Mouse (Mus musculus) limb, embryonic 13.5 days (tissue): ENCODE results near the gene Usp50. TPM values are rescaled to one million over a fixed set of nuclear protein-coding genes. Genes with fewer than 3 reads are reported as not detected.

Experiments used
- ATAC-seq: fragments of 200-750 bp; cut with Nextera tagmentation; 2 replicates; pipeline ENCODE4 v1.8.0; 2017; ENCODE audit warnings: low read depth, moderate number of reproducible peaks, moderate TSS enrichment; ENCODE audit not compliant: low FRiP score
- H3K27ac ChIP-seq: fragments of 300-500 bp; sonication (generic); 2 replicates; pipeline ENCODE4 v1.5.1; 2015; ENCODE audit warnings: inconsistent platforms, mild to moderate bottlenecking, moderate library complexity
- H3K27me3 ChIP-seq: fragments of 300-500 bp; sonication (generic); 2 replicates; pipeline ENCODE4 v1.6.1; 2015; ENCODE audit warnings: mild to moderate bottlenecking, inconsistent platforms
- H3K36me3 ChIP-seq: fragments of 300-500 bp; sonication (generic); 2 replicates; pipeline ENCODE4 v1.6.1; 2015; ENCODE audit warnings: inconsistent platforms, mild to moderate bottlenecking, moderate library complexity
- H3K4me1 ChIP-seq: fragments of 300-500 bp; sonication (generic); 2 replicates; pipeline ENCODE4 v1.6.1; 2015; ENCODE audit warnings: inconsistent platforms
- H3K4me2 ChIP-seq: fragments of 300-500 bp; sonication (generic); replicated peaks from 2 replicates; pipeline ENCODE4 v1.6.1; 2015; ENCODE audit warnings: inconsistent platforms, mild to moderate bottlenecking, moderate library complexity
- H3K4me3 ChIP-seq: fragments of 300-500 bp; sonication (generic); 2 replicates; pipeline ENCODE4 v1.5.1; 2015; ENCODE audit warnings: moderate library complexity, mild to moderate bottlenecking, inconsistent platforms
- H3K9ac ChIP-seq: fragments of 300-500 bp; sonication (generic); 2 replicates; pipeline ENCODE4 v1.6.1; 2015; ENCODE audit warnings: mild to moderate bottlenecking, inconsistent platforms
- H3K9me3 ChIP-seq: fragments of 300-500 bp; sonication (generic); 2 replicates; pipeline ENCODE4 v1.6.1; 2016; ENCODE audit warnings: inconsistent platforms
- WGBS: fragments of 180-500 bp; shearing (Covaris S2); methylation state at CpG from one replicate; pipeline ENCODE4 v1.1.7; 2015; 5-methylcytosine and 5-hydroxymethylcytosine counted together
- polyA plus RNA-seq: library from polyadenylated mRNA; unstranded; fragments of >200 nt; fragmentation: Nextera tagmentation; extraction: Ambion mirVana; gene quantifications from 2 replicates; pipeline ENCODE4 v1.2.1, GENCODE M21; 2015

Gene Usp50
- polyA plus RNA-seq = 2.6 and 2.8 TPM in 2 replicates

DNA sequence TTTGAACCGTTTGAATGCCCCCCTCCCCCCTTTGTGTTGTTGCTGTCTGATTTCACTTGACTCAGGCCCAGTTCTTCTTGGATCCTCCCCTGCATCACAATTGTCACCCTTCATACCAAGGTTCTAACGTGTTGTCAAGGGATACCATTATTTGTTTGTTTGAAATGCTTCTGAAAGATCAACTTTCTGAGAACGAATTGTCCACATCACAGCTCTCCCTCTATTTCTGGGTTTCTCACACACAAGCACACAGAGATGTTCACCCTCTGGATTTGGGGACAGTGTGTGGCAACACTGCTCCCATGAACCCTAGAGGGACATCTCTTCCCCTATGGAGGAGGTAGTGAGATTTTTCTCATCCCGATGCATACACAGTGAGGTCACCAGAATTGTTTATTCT is at the start of gene Usp50:
Gene Usp50, minus strand, starts transcription at position 101 of the 400 bp plus-strand sequence.
- no peaks in the 10 kb centered on the region for H3K9me3 ChIP-seq
- peaks cover 9% of the 10 kb centered on the region; the same call in 1 of the 2 replicates for H3K4me1 ChIP-seq
- ATAC-seq = no peak
- no peaks in the 10 kb centered on the region for H3K36me3 ChIP-seq
- 69% methylated on average over 4 of the region's 4 CpGs for WGBS
- no peak within 1 kb of the TSS for H3K27ac ChIP-seq
- H3K4me2 ChIP-seq = no peak within 1 kb of the TSS
- H3K9ac ChIP-seq = no peak within 1 kb of the TSS
- H3K4me3 ChIP-seq = no peak within 1 kb of the TSS
- H3K27me3 ChIP-seq = no peaks in the 10 kb centered on the region

DNA sequence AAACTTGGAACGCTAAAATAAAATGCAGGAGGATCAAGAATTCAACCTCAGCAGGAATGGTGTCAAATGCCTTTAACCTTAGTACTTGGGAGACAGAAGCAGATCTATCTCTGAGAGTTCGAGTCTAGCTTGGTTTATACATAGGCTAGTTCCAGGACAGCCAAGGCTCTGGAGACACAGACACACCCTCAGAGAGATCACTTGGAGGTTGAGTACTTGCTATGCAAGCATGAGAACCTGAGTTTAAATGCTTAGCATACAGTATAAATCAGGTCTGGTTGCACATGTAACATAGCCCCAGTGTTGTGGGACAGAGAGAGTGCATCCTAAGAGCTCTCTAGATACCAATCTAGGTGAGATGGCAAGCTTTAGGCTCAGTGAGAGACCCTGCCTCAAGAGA is 34.1 kb upstream of the Usp50 start:
- H3K36me3 ChIP-seq = peaks cover 51% of the 10 kb centered on the region
- H3K27ac ChIP-seq = no peak overlapping the region
- ATAC-seq = no peak
- H3K4me1 ChIP-seq = no peaks in the 10 kb centered on the region
- H3K9ac ChIP-seq = no peak overlapping the region
- no peak overlapping the region for H3K4me2 ChIP-seq
- H3K4me3 ChIP-seq = no peak overlapping the region
- no peaks in the 10 kb centered on the region for H3K27me3 ChIP-seq
- WGBS = 77% methylated on average over 2 of the region's 2 CpGs
- no peaks in the 10 kb centered on the region for H3K9me3 ChIP-seq

DNA sequence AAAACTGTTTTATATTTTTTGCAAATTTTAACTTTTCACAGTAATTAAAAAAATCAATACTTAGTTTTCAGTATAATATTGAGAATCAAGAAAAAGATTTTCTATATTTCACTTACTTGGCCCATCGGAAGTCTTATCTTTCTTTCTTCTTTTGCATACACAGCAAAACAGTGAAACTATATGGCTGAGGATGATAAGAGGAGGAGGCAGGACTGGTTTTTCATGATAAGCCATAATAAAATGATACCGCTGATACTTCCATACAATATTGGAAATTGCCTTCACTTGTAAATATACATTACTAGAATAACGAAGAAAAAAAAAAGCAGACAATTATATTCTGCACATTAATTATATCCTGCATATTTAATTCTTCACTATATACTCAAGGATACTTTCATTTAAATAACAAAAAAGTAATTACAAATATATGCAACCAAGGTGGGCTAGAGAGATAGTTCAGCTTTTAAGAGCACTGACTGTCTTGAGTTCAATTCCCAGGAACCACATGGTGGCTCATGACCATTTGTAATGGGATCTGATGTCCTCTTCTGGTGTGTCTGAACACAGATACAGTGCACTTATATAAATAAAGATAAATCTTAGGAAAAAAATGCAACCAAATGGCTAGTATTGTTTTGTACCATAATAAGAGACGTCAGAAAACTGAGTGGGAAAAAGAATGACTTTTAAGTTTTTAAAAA is 33.5 kb upstream of the Usp50 start:
- 93% methylated on average over 4 of the region's 4 CpGs for WGBS
- no peaks in the 10 kb centered on the region for H3K4me1 ChIP-seq
- H3K9me3 ChIP-seq = no peaks in the 10 kb centered on the region
- H3K36me3 ChIP-seq = peaks cover 54% of the 10 kb centered on the region
- no peak overlapping the region for H3K9ac ChIP-seq
- no peak overlapping the region for H3K27ac ChIP-seq
- no peak for ATAC-seq
- no peaks in the 10 kb centered on the region for H3K27me3 ChIP-seq
- H3K4me3 ChIP-seq = no peak overlapping the region
- H3K4me2 ChIP-seq = no peak overlapping the region

GRCm38 (mm10) chr2:126815822-126816221 is 32.6 kb upstream of the Usp50 start:
- H3K36me3 ChIP-seq = peaks cover 60% of the 10 kb centered on the region
- ATAC-seq = no peak

DNA sequence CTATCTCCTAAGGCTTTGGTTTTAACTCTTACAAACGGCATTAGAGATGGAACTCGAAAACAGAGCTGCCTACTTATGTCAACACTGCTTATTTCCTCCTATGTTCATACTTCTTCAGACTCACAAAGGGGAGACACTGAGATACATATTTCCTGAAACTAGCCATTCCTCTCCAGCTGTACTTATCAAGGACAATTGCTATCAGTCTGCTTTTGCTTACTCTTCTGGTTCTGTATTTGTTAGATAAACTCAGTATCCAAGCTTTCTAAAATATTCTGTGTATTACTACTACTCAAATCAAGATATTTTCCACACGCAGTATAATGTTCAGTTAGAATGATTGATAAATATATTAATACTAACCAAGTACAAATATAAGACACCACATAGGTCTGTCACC is 18.7 kb upstream of the Usp50 start:
- H3K4me3 ChIP-seq = no peak overlapping the region
- ATAC-seq = no peak
- no peak overlapping the region for H3K4me2 ChIP-seq
- H3K27ac ChIP-seq = no peak overlapping the region
- WGBS = 91% methylated on average over 3 of the region's 3 CpGs
- no peak overlapping the region for H3K9ac ChIP-seq
- no peaks in the 10 kb centered on the region for H3K27me3 ChIP-seq
- peaks cover 74% of the 10 kb centered on the region for H3K36me3 ChIP-seq
- H3K4me1 ChIP-seq = no peaks in the 10 kb centered on the region
- no peaks in the 10 kb centered on the region for H3K9me3 ChIP-seq

More at GRCm38 (mm10) chr2:126815822-126816221, 32.6 kb upstream of the Usp50 start:
- no peaks in the 10 kb centered on the region for H3K9me3 ChIP-seq
- no peak overlapping the region for H3K4me2 ChIP-seq
- no peaks in the 10 kb centered on the region for H3K27me3 ChIP-seq
- WGBS = 67% methylated on average over 1 of the region's 1 CpGs
- no peak overlapping the region for H3K9ac ChIP-seq
- H3K27ac ChIP-seq = no peak overlapping the region
- no peaks in the 10 kb centered on the region for H3K4me1 ChIP-seq
- H3K4me3 ChIP-seq = no peak overlapping the region

GRCm38 (mm10) chr2:126798455-126798854 is 15.2 kb upstream of the Usp50 start:
- no peak overlapping the region; the same call in 1 of the 2 replicates for H3K27ac ChIP-seq
- H3K36me3 ChIP-seq = peaks cover 70% of the 10 kb centered on the region

GRCm38 (mm10) chr2:126795708-126796107 is 12.4 kb upstream of the Usp50 start:
- Histone ChIP-seq H3K36me3 (peaks cover 74% of the 10 kb centered on the region), H3K9ac (no peak overlapping the region), H3K4me2 (no peak overlapping the region), H3K27ac (no peak overlapping the region), H3K4me3 (no peak overlapping the region), H3K27me3 (no peaks in the 10 kb centered on the region), H3K4me1 (no peaks in the 10 kb centered on the region), H3K9me3 (no peaks in the 10 kb centered on the region)
- 78% methylated on average over 3 of the region's 3 CpGs for WGBS
- ATAC-seq = no peak

More at GRCm38 (mm10) chr2:126798455-126798854, 15.2 kb upstream of the Usp50 start:
- Histone ChIP-seq H3K9me3 (no peaks in the 10 kb centered on the region), H3K4me1 (no peaks in the 10 kb centered on the region), H3K27me3 (no peaks in the 10 kb centered on the region), H3K4me3 (no peak overlapping the region), H3K4me2 (no peak overlapping the region), H3K9ac (no peak overlapping the region)
- WGBS = 81% methylated on average over 5 of the region's 5 CpGs
- ATAC-seq = no peak

GRCm38 (mm10) chr2:126792611-126793010 is 9.3 kb upstream of the Usp50 start:
- peaks cover 4% of the 10 kb centered on the region; the same call in 1 of the 2 replicates for H3K4me1 ChIP-seq
- H3K9me3 ChIP-seq = no peaks in the 10 kb centered on the region
- ATAC-seq = no peak
- H3K36me3 ChIP-seq = peaks cover 57% of the 10 kb centered on the region
- H3K4me2 ChIP-seq = no peak overlapping the region
- no peak overlapping the region for H3K27ac ChIP-seq
- 72% methylated on average over 5 of the region's 5 CpGs for WGBS
- no peak overlapping the region for H3K4me3 ChIP-seq
- no peak overlapping the region for H3K9ac ChIP-seq
- H3K27me3 ChIP-seq = no peaks in the 10 kb centered on the region

DNA sequence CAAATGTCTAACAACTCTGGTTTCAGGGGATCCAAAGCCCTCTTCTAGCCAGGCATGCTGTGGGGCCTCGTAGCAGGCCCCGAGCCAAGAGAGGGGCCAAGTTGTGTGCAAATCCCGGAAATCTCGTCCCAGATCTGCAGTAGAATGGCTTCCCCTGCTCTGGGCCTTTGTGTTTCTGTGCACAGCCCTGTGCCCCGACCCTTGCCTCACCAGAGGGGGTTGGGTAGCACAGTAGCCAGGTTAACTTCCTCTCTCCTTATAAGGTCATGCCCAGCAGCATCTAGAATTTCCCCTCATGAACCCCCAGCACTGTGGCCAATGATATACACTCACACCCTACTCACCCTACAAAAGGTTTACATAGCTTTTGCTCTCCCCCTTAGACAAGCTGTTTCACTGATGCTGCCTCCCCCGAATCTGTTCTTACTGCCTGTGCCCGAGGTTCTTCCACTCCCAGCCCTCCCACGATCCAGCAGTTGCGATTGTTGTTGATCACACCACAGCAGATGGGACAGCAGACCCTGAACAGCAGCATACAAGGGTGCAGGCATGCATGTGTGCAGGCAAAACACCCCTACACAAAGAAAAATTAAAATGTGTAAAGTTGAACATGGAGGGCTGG is 4.6 kb upstream of the Usp50 start:
- Histone ChIP-seq H3K9me3 (no peaks in the 10 kb centered on the region), H3K9ac (no peak overlapping the region), H3K27ac (no peak overlapping the region; the same call in 1 of the 2 replicates), H3K4me1 (peaks cover 9% of the 10 kb centered on the region; the same call in 1 of the 2 replicates), H3K4me3 (no peak overlapping the region), H3K4me2 (no peak overlapping the region), H3K36me3 (peaks cover 22% of the 10 kb centered on the region), H3K27me3 (no peaks in the 10 kb centered on the region)
- WGBS = 54% methylated on average over 9 of the region's 9 CpGs
- ATAC-seq = peak; percentile 15; the same call in 1 of the 2 replicates

GRCm38 (mm10) chr2:126782433-126782832 is 837 bp downstream of the Usp50 start:
- no peak for ATAC-seq
- no peaks in the 10 kb centered on the region for H3K36me3 ChIP-seq
- H3K4me3 ChIP-seq = no peak overlapping the region
- H3K9ac ChIP-seq = no peak overlapping the region
- H3K4me2 ChIP-seq = no peak overlapping the region
- 0 out of 2 replicates have a peak, but pooled peaks cover 3% of the 10 kb centered on the region for H3K4me1 ChIP-seq
- H3K9me3 ChIP-seq = no peaks in the 10 kb centered on the region
- WGBS = 77% methylated on average over 3 of the region's 3 CpGs
- H3K27ac ChIP-seq = no peak overlapping the region
- no peaks in the 10 kb centered on the region for H3K27me3 ChIP-seq

DNA sequence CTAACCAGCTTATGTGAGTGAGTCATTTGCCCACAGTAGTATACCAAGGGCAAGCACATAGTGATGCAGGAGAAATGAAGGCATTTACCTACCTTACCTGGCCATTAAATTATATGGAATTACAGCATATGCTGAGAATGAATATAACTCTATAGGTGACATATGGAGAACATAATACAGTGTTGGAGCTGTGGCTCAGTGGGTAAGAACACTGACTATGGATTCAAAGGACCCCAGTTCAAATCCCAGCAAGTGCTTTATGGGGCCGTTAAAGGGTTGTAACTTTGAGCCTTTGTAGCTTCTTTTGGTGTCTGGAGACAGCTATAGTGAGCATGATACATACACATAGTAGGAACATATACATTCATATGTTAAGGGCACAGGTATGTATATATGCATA is 1.8 kb downstream of the Usp50 start:
- Histone ChIP-seq H3K9ac (no peak overlapping the region), H3K9me3 (no peaks in the 10 kb centered on the region), H3K4me1 (0 out of 2 replicates have a peak, but pooled peaks cover 3% of the 10 kb centered on the region), H3K4me2 (no peak overlapping the region), H3K36me3 (no peaks in the 10 kb centered on the region), H3K4me3 (no peak overlapping the region), H3K27ac (no peak overlapping the region), H3K27me3 (no peaks in the 10 kb centered on the region)
- no peak for ATAC-seq
- WGBS = 88% methylated on average over 1 of the region's 1 CpGs

DNA sequence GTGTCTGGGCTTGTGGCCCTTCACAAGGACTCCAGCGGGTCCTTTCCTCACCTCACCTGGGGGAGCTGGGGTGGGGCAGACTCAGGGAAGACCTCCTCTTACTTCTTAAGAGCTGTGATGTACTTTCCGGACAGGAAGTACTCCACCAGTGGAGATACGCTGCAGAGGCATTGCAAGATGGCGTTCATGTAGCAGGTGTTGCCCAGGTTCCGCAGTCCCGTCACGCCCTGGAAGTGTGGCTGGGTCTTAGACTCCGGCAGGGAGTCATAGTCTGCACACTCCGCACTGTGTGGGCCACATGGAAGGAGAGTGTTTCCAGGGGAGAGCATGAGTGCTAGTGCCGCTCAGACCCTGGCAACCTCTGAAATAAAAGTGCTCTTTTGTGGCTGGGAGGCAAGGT is 3.0 kb downstream of the Usp50 start:
- Histone ChIP-seq H3K4me3 (no peak overlapping the region), H3K27me3 (no peaks in the 10 kb centered on the region), H3K27ac (no peak overlapping the region), H3K9ac (no peak overlapping the region), H3K36me3 (no peaks in the 10 kb centered on the region), H3K9me3 (no peaks in the 10 kb centered on the region), H3K4me2 (no peak overlapping the region), H3K4me1 (0 out of 2 replicates have a peak, but pooled peaks cover 3% of the 10 kb centered on the region)
- ATAC-seq = no peak
- 89% methylated on average over 10 of the region's 10 CpGs for WGBS
